Mouse (Mus musculus): Measurements from ENCODE around the gene Col20a1.
A peak's percentile ranks its signal among the peaks of the same experiment; 100 is the strongest.

The Col20a1 gene

DNA sequence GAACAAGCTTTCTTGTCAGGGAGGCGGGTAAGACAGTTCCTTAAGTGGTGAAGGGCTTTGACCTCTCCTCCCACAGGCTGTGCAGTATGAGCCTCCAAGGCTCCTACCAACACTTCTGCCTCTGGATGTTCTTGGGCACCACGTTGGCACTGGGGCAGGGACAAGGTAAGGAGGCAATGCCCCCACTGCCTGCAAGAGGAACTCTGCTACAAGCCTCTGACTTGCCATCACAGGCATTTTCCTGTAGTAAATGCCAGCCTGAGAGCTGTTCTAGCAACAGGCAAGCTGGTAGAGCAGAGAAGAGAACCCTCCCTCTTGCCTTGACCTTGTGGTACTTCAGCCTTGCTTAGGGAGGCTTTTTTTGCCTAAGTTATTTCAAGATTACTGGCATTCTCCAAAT lies at the start of gene Col20a1:
Gene Col20a1, plus strand, starts transcription at position 87 of the 400 bp plus-strand sequence.
- no peak for DNase-seq (ENCODE audit: low spot score in 2 of 2)

DNA sequence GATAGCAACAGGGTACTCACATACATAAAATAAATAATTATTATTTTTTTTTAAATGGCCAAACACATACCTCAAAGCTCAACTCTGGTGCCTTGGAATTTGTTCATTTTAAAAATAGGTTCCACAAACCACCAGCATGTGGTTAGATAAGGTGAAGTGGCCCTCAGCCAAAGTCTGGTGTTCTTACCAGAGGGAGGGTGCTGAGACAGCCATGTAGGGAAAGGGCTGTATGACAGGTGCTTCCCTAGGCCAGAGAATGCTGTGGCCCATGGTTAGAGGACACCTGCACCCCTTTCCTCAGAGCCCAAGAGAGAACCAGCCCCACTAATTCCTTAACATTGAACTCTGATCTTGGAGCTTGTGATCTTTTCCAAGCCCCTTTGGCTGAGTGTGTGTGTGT lies 46.1 kb upstream of the Col20a1 start:
- DNase-seq (ENCODE audit: low spot score in 2 of 2) = no peak

DNA sequence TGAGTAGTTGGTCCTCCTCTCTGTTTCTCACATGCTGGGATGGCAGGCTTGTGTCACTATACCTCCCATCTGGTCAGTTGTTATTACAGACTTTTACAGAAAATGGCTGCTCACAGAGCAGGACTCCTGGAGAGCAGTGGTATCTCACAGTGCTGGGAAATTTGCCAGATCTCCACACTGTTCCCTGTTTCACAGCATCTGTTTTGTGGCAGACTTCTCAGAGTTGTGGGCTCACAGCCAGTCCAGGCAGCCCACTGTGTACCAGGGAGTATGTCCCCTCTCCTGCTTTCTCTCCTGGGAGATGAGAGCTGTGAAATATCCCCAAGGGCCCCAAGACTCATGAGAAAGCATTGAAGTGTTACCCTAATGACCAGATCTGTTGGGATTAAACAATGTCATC lies 44.5 kb upstream of the Col20a1 start:
- DNase-seq (ENCODE audit: low spot score in 2 of 2) = no peak

DNA sequence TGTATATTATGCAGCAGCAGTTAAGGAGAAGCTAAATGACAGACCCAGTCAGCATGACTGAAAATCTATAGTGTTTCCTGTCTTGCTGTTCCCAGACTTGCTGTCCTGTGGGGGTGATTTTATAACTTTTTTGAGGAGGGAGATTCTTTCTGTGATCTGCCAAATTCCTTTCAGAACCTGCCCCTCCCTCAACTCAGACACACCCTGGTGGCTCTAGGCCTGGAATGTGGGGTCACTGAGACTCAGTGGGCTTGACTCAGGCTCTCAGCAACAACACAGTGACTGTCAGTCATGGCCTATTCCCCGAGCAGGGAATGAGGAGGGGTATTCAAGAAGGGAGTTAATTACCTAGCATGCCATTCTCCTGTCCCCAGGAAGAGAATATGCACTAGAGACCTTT lies 36.4 kb upstream of the Col20a1 start:
- DNase-seq (ENCODE audit: low spot score in 2 of 2) = no peak

DNA sequence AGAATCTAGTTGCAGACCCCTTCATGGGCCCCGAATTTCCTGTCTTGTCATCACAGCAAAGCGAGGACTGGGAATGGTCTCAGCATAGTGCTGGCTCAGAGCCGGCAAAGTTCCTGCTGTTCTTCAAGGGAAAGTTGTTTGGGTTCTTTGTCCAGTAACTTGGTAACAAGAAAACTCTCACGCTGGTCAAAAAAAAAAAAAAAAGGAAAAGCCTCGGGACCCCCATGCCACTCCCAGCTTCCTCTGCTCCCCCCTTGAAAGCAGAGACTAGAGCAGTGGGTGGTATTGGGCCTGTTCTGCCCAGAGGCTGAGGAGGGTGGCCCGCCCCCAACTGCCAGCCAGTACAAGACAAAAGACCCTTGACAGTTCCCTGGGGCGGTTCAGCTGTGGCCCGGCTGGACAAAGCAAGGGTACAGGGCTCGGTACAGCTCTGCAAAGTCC lies 33.6 kb upstream of the Col20a1 start:
- DNase-seq (ENCODE audit: low spot score in 2 of 2) = no peak

DNA sequence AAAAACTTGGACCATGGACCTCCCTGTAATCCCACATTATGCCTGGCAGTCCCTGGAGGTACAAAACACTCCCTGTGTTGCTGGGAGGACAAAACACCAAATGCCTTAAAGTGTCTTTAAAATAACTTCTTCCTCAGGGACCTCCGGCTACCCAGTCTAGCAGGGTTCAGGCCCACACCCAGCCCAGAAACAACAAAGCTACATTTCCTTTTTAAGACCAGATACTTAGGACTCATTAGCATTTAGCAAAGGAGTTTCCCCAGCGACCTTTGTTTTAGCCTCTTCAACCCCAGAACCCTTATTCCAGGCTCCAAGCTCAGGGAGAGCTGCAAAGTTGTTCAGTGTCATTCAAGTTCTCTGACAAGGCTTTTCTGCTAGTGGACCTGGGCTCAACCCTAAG lies 32.7 kb upstream of the Col20a1 start:
- DNase-seq (ENCODE audit: low spot score in 2 of 2) = no peak

DNA sequence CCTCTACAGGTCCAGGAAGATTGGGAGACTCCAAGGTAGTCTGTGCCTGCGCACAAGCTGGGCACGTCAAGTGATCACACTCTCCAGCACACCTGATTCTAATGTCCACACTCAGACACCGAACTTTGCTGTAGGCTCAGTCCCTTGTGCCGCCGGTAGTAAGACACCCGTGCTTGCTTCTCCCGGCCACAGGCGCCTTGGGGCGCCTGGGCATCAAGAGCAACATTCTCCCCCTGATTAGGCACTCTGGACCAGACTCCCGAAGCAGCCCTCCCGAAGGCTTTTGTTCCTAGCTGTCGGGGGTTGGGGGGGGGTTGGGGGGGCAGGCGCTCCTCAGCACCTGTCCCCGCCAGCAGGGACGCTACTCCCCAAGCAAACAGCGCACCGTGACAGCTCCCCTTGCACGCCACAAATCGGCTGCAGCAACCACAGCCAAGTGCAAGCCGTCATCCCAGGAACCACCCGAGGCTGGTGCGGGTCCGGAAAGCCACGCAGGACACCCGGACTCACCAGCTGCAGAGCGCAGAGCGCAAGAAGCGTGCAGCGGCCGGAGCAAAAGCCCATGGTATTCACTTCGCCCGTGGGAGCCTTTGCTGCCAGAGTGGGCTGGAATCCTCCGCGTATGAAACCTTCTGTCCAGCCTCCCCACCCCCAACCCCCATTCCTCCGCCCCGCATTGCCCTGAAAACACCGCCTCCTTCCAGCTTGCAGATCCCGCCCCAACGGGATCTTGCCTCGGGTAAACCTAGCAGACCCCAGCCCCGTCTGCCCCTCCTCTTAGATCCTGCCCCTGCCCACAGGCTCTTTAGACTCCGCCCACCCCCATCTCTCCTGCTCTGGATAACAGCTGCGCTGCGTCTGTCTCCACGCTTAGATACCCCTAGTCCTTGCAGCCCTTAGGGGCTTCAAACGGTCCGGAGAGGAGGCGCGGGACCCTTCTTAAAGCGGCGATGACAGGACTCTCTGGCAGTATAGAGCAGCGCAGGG lies 32.0 kb upstream of the Col20a1 start, which contains the start of gene Nkain4:
Gene Nkain4, minus strand, starts transcription at position 639 of the 987 bp plus-strand sequence.
- no peak for DNase-seq (ENCODE audit: low spot score in 2 of 2)

DNA sequence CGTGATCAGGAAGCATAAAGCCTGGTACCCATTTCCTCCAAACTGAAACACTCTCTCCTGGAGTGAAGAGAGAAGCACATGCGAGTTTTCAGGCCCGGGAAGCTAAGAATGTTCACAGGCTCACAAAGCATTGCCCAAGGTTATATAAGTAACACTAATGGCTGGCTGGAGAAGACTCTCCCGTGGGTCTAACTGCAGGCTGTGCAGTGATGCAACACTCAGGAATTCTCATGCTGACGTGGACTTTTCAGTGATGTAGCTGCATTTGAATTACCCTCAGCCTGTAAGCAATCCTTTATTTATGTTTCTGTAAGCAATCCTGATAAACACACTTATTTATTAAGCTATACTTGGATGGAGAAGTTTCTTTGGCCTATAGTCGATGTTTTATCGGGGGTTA lies 26.7 kb upstream of the Col20a1 start:
- no peak for DNase-seq (ENCODE audit: low spot score in 2 of 2)

DNA sequence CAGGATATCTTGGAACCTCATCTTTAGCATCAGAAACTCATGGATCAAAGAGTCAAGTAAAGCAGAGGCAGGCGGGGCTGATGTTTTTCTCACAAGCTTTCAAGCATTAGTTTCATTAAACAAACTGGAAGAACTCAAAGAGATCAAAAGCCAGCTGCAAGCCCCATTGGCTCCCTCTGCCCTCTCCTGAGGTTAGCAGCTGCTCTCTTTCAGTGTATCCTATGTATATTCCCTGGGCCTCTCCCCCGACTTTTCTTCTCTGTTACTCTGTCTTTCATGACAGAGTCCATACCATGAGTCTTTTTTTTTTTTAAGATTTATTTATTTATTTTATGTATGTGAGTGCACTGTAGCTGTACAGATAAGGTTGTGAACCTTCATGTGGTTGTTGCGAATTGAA lies 26.1 kb upstream of the Col20a1 start:
- no peak for DNase-seq (ENCODE audit: low spot score in 2 of 2)

DNA sequence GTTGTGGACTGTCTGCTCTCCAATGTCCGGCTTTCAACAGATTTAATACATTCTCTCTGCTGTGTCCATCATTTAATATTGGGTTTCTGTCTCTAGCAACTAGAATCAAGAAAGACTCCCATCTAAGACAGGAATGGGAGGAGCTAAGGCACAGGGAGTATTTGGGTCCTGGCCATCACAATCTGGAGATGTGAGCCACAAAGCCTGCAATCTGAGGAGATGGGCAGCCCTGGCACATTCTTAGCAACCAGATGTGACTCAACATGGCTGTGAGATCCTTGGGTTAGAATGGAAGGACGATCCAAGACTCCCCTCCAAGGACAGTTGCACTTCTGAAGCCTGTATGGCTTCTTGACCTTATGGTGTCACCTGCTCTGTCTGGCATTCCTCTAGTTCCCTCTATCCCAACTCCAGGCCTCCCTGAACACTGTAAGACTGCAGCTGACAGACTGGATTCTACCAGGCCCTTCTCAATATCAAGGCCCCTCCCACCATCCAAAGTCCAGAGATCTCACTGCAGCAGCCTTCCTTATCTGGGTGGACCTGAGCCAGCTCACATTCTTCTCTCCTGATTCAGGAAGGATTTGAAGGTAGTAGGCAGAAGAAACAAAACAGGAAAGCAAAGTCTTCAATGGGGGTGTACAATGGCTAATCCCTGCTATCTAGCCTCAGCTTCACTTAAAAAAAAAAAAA lies 23.6 kb upstream of the Col20a1 start:
- DNase-seq (ENCODE audit: low spot score in 2 of 2) = no peak

DNA sequence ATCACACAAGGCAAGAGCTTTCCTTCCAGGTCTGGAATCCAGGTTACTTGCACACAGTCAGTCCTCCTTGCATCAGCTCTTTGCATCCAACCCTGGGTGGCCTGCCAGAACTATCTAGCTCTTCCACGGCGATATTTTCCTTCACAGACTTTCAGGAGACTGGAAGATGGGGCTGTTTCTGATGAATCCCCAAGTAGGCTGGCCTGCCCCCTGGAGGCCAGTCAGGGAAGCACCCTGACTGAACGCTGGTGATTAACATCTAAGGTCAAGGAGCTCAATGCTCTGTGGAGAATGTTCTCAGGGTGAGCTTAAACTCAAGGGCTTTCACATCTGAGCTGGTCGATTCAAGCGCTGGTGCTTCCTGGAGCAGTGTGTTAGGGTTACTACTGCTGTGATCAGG lies 22.4 kb upstream of the Col20a1 start:
- peak; percentile 51 to 78 for DNase-seq (ENCODE audit: low spot score in 2 of 2)

DNA sequence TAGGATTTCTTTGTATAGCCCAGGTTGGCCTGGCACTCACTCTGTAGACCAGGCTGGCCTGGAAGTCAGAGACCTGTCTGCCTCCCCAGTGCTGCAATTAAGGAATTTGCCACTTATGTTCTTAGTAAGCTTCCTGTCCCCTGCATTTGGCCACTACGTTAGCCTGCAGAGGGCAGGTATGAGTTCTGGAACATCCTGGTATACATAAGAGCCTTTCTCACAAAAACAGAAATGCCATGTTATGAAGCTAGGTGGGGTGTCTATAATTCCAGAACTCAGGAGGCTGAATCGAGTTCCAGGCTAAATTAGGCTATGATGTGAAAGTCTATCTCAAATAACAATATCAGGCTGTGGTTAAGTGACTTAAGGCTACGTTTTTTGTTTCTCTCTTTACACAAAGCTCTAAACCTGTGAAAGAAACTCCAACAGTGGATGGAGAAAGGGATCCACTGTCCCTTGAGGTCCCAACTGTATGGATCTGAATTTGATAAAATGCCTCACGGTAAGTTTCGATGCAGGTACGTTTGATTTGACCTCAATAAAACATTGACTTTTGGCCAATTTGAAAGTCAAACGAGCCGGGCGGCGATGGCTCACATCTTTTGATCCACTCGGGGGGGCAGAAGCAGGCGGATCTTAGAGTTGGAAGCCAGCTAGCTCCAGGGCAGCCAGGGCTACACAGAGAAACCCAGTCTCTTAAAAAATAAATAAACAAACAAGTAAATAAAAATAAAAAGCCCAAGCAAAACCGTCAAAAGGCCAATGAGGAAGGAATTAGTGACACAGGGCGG lies 20.0 kb upstream of the Col20a1 start:
- peak in 1 of 2 experiments; percentile 34 for DNase-seq (ENCODE audit: low spot score in 2 of 2)

DNA sequence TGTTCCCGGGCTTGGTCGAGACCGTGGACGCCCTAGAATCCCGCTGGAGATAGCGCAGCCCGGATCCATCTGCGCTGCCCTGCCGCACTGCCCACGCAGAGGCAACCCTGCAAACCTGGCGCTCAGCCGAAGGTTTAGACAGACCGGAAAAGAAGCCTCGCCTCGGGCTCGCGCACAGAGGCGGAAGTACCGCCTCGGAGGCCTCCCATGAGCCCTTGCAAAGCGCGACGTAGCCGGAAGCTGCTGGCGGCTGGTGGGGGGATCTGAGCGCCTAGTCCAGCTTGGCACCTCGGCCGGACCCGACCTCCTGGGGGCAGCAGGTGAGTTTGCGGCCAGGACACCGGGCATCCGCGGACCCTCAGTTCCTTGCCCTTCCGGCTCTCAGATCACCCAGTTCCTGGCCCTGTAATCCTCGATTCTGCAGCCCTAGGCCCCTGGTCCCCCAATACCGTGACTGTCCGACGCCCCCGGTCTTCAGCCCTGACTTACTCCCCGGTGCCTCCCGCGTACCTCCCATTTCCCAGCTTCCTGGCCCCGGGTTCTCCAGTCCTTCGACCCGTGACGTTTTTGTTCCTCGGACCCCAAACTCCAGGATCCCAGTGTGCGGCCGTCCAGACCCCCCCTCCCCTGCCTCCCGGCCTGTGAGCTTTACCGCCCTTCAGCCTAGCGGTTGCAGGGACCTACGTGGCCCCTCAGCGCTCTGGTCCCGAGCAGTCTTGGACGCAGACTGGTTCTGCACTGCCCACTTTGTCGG lies 19.1 kb upstream of the Col20a1 start, which contains the start of gene Arfgap1:
Gene Arfgap1, plus strand, starts transcription at position 216 of the 754 bp plus-strand sequence.
- peak; percentile 79 to 90 for DNase-seq (ENCODE audit: low spot score in 2 of 2)

DNA sequence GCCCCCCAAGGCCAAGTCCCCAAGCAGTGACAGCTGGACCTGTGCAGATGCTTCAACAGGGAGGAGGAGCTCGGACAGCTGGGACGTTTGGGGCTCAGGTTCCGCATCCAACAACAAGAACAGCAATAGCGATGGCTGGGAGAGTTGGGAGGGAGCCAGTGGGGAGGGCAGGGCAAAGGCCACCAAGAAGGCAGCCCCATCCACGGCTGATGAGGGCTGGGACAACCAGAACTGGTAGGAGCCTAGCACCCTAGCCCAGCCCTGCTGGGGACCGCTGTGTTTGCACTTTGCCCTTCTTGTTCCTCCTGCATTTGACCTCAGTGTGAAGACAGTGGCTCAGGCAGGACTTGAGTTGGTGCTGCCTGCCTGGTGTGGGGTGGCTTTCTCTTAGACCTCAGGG lies 5.2 kb upstream of the Col20a1 start:
- DNase-seq (ENCODE audit: low spot score in 2 of 2) = no peak

DNA sequence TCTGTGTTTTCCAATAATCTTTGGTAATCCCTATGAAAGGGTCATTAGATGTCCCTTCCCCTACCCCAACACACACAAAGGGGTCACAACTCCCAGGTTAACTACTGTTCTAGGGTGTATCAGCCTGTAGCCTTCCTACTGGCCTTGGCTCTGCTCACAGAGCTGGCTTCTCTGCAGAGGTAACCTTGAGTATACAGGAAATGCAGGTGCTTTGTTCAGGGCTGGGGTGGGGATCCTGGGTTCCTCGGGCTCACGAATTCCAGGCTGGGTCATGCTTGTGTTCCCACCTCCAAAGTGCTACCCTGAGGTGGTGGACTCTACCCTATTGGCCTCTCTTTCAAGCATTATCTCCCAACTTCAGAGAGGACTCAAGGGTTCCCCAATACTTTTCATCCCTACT lies 700 bp upstream of the Col20a1 start:
- DNase-seq (ENCODE audit: low spot score in 2 of 2) = no peak

DNA sequence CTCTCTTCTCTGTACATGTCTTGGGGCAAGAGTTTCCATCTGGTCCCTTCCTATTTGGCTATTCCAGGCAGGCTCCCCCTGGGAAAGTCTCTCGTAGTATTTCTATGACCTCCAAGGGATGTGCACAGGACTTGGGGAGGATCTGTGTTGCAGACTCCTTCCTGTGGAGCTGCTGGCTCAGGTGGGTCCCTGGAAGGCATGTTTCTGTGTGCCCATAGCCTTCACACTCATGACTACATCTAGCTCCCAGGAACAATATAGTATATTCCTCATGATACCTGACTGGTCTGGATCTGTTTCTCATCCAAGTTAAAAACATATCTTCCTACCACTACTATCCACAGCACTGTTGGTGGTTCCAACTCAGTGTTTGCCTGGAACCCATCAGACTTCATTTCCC lies 666 bp downstream of the Col20a1 start:
- DNase-seq (ENCODE audit: low spot score in 2 of 2) = no peak

DNA sequence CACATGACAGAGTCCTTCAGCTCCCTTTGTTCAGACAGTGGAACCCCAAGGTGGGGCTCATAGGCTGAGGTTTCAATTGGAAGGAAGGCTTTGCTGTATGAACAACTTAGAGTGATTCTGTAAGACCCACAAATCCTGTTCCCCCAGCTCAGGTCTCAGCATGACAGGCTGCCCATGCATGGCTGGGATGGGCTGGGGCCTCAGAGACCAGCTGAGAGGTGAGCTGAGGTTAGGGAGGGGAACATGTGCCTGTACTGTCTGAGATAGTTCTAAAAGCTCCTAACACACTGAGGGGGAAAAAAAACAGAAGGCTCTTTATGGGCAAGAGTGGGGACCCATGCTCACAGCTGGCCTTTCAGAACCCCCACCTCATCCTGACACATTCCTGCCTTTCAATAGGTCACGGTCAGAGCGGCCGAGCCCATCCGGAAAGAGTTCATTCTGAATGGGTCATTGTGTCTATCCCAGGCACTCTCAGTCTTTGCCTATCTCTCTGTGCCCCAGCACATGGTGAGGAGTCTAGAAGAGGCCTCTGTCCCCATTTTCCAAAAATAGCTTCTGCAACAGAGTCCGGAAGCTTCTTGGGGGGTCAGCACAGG lies 1.2 kb downstream of the Col20a1 start:
- DNase-seq (ENCODE audit: low spot score in 2 of 2) = no peak

DNA sequence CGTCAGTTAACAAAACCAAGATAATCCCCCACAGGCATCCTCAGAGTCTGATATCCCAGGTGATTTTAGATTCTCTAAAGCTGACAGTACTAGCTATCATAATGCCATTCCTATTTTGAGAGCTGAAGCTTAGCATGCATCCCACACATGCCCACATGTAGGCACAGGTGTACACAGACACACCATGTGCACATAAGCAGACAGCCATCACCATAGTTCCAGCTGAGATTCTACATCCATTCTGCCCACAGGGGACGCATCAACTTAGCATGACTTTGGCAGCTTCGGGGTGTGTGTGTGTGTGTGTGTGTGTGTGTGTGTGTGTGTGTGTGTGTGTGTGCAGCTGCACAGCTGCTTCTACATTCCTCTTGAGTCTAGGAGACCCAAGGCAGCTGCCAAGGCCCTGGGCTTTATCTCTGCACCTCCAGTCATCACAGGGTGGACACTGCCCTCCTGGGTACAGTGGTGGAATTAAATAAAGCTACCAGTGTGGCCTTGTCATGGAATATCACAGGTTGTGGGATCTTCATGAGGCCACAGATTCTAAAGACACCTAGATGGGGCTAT lies 2.1 kb downstream of the Col20a1 start:
- no peak for DNase-seq (ENCODE audit: low spot score in 2 of 2)

DNA sequence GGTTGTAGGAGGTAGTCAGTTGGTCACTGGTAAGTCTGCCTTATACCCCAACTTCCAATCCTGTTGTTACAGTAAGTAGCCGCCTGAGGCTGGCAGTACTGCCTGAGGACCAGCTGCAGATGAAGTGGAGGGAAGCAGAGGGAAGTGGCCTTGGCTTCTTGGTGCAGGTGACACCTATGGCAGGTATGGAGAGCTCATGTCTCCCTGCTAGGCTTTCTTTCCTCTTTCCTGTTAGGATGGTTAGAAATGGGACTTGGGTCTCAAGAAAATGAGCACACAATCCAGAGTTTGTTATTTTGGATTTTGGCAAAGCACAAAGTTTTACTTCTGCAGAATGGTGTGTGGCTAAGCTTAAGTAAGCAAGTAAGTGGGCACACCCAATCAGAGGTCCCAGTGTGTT lies 2.6 kb downstream of the Col20a1 start:
- no peak for DNase-seq (ENCODE audit: low spot score in 2 of 2)

DNA sequence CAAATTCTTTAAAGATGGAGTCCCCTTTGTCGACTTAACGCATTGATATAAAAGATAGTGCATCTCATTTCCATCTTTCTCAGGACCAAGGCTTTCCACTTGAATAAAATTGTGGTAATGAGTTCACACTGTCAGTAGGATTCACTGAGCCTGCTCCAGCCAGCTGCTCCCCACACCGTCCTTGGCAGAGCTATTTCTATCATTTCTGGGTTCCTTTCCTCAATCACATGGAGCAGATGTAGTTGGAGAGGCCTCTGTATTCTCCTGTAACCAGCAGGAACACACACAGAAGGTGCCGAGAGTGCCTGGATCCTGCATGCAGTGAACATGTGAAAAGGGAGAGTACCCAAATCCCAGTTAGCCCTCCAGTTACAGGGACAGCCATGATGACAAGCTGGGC lies 4.0 kb downstream of the Col20a1 start:
- no peak for DNase-seq (ENCODE audit: low spot score in 2 of 2)

All from spleen, postnatal 10 days (tissue).